Mouse (Mus musculus): ENCODE data around the gene Syna. TPM values are rescaled to one million over a fixed set of nuclear protein-coding genes. Genes with fewer than 3 reads are reported as not detected.

Gene Syna
- polyA plus RNA-seq, 1 experiment from 2014 or later, result not detected

DNA sequence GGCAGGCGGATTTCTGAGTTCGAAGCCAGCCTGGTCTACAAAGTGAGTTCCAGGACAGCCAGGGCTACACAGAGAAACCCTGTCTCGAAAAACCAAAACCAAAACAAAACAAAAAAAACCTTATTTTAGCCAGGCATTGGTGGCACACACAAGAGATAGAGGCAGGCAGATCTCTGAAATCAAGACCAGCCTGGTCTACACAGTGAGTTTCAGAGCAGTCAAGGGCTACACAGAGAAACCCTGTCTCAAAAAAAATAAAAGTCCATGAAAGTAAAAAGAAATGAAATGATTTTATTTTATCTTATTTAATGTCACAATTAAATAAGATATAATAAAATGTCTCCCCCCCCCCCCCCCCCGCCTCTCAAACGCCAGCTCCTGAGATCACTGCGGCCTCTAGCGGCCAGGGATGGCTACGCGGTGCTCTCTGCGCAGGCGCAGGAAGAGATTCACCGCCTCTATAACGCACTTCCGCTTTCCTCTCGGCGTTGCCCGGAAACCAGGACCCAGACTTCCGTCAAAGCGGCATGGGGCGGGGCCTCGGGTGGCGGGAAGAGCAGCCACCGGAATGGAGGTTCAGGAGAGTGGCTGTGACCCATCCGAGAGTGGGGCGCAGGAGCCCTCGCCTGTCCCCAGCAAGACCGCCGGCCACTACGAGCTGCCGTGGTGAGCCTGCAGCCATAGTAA lies 22.4 kb upstream of the Syna start:
- Histone ChIP-seq H3K4me1 (replicated peaks) (peaks cover 12% of the 10 kb centered on the region), H3K27ac (0 out of 2 replicates have a peak overlapping the region, but pooled peaks have one; percentile 62), H3K4me3 (replicated peaks) (peak overlapping the region; percentile 89), H3K27me3 (no peaks in the 10 kb centered on the region), H3K4me2 (peak overlapping the region; percentile 90), H3K36me3 (peaks cover 20% of the 10 kb centered on the region), H3K9me3 (no peaks in the 10 kb centered on the region), H3K9ac (replicated peaks) (peak overlapping the region; percentile 81)
- 8% methylated on average over 29 of the region's 30 CpGs for WGBS
- ATAC-seq (ENCODE audit: insufficient number of reproducible peaks, insufficient read depth, low FRiP score, low TSS enrichment, low read depth), result peak; percentile 82

DNA sequence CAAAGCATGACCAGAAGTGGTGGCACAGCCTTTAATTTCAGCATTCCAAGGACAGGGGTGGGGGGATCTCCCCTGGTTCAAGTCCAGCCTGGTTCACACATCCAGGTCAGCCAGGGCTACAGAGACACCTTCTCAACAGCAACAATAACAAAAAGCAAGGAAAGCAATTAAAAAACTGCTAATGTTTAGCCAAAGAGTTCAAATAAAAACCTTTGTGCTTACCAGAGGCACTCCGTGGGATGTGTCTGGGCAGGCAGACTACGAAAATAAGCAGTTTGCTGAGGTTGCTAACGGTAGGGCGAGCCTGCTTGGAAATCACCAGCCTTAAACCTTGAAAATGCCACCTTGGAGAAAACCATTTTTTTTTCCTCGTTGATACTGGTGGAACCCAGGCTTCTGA lies 21.2 kb upstream of the Syna start, which contains the start of gene Rfc2:
Rfc2 (plus strand) TSS at position 221 of the 400 bp plus-strand sequence.
- 77% methylated on average over 5 of the region's 5 CpGs for WGBS
- H3K9ac ChIP-seq (replicated peaks), result no peak within 1 kb of the TSS; the same call in 1 of the 2 replicates
- ATAC-seq (ENCODE audit: insufficient number of reproducible peaks, insufficient read depth, low FRiP score, low TSS enrichment, low read depth), result no peak
- no peak within 1 kb of the TSS for H3K27ac ChIP-seq
- H3K9me3 ChIP-seq, result no peaks in the 10 kb centered on the region
- no peak within 1 kb of the TSS for H3K4me2 ChIP-seq
- H3K27me3 ChIP-seq, result no peaks in the 10 kb centered on the region
- peaks cover 12% of the 10 kb centered on the region for H3K4me1 ChIP-seq (replicated peaks)
- H3K36me3 ChIP-seq, result peaks cover 9% of the 10 kb centered on the region; the same call in 1 of the 2 replicates
- H3K4me3 ChIP-seq (replicated peaks), result no peak within 1 kb of the TSS

DNA sequence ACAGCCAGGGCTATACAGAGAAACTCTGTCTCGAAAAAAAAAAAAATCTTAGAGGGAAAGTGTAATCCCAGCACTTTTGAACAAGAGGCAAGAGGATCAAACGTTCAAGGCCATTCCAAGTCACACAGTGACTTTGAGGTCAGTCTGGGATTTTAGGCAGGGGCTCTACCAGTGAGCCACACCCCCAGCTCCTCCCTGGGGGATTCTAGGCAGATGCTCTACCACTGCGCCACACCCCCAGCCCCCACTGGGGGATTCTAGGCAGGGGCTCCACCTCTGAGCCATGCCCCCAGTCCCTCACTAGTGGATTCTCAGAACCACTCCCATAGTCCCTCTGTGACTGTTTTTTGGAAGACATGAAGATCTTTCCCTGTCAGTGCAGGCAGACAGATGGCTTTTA lies 19.2 kb upstream of the Syna start:
- 60% methylated on average over 3 of the region's 3 CpGs for WGBS
- Histone ChIP-seq H3K4me1 (replicated peaks) (peaks cover 12% of the 10 kb centered on the region), H3K27me3 (no peaks in the 10 kb centered on the region), H3K9me3 (no peaks in the 10 kb centered on the region), H3K9ac (replicated peaks) (no peak overlapping the region), H3K4me3 (replicated peaks) (no peak overlapping the region), H3K27ac (no peak overlapping the region), H3K36me3 (no peaks in the 10 kb centered on the region), H3K4me2 (no peak overlapping the region)
- no peak for ATAC-seq (ENCODE audit: insufficient number of reproducible peaks, insufficient read depth, low FRiP score, low TSS enrichment, low read depth)

DNA sequence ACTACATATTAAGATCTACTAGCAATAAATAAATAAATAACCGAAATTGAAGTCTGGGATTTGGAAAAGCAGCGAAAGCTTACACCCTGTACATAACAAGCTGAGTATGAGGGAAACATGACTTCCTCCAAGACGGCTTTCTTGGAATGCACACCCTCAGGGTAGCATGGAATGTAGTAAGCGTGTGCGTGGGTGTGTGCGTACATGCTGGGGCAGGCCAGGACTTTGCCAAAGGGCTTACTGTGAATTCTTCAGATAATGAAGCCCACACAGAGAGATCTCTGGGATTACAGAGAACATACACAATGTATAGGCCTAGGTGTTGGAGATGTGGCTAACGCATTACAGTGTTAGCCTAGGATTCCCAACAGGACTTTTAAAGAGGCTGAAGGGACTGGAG lies 17.6 kb upstream of the Syna start:
- ATAC-seq (ENCODE audit: insufficient number of reproducible peaks, insufficient read depth, low FRiP score, low TSS enrichment, low read depth), result no peak
- 83% methylated on average over 7 of the region's 7 CpGs for WGBS
- no peaks in the 10 kb centered on the region for H3K9me3 ChIP-seq
- H3K4me1 ChIP-seq (replicated peaks), result peaks cover 6% of the 10 kb centered on the region
- H3K27me3 ChIP-seq, result no peaks in the 10 kb centered on the region
- H3K4me2 ChIP-seq, result no peak overlapping the region
- H3K9ac ChIP-seq (replicated peaks), result no peak overlapping the region
- no peaks in the 10 kb centered on the region for H3K36me3 ChIP-seq
- no peak overlapping the region for H3K4me3 ChIP-seq (replicated peaks)
- no peak overlapping the region for H3K27ac ChIP-seq

DNA sequence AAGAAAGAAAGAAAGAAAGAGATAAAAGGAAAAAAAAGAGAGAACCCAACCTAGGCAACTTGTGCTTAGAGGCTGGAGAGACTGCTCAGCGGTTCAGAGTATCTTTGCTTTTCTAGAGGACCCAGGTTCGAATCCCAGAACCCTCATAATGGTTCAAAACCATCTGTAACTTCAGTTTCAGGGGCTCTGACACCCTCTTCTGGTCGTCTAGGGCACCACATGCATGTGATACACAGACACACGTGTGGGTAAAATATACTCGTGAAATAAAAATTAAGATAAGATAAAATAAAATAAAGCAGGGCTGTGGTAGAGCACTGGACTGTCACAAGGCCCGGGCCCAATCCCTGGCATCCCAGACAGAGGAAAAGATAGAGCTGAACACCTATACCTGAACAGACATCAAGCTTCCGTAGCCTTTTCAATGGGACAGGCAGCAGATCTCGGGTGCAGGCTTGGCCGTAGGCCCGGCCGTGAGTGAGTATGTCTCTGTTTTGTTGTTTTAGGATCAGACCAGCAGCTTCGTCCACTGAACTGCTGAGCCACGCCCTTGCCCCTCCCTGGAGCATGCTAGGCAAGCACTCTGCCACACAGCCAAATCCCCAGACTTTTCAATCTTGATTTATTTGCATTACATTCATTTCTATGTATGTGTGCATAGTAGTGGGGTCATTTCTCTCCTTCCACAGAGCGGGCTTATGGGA lies 16.7 kb upstream of the Syna start:
- no peak overlapping the region for H3K4me2 ChIP-seq
- peaks cover 10% of the 10 kb centered on the region for H3K4me1 ChIP-seq (replicated peaks)
- 80% methylated on average over 14 of the region's 14 CpGs for WGBS
- no peak overlapping the region for H3K27ac ChIP-seq
- H3K27me3 ChIP-seq, result no peaks in the 10 kb centered on the region
- ATAC-seq (ENCODE audit: insufficient number of reproducible peaks, insufficient read depth, low FRiP score, low TSS enrichment, low read depth), result no peak
- H3K9me3 ChIP-seq, result no peaks in the 10 kb centered on the region
- no peak overlapping the region for H3K4me3 ChIP-seq (replicated peaks)
- no peak overlapping the region for H3K9ac ChIP-seq (replicated peaks)
- H3K36me3 ChIP-seq, result no peaks in the 10 kb centered on the region

DNA sequence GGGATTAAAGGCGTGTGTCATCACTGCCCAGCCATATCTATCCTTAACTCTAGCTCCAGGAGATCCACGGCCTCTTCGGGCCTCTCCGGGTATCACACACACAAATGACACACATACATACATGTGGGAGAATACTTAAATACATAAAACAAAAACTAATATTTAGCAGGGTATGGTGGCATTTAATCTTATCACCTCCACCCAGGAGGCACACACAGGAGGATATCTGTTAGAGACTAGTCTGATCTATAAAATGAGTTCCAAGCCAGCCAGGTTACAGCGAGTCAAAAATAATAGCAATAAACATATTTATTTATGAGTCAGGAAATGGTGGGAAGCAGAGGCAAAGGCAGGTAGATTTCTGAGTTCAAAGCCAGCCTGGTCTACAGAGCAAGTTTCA lies 15.9 kb upstream of the Syna start:
- no peaks in the 10 kb centered on the region for H3K9me3 ChIP-seq
- no peak for ATAC-seq (ENCODE audit: insufficient number of reproducible peaks, insufficient read depth, low FRiP score, low TSS enrichment, low read depth)

DNA sequence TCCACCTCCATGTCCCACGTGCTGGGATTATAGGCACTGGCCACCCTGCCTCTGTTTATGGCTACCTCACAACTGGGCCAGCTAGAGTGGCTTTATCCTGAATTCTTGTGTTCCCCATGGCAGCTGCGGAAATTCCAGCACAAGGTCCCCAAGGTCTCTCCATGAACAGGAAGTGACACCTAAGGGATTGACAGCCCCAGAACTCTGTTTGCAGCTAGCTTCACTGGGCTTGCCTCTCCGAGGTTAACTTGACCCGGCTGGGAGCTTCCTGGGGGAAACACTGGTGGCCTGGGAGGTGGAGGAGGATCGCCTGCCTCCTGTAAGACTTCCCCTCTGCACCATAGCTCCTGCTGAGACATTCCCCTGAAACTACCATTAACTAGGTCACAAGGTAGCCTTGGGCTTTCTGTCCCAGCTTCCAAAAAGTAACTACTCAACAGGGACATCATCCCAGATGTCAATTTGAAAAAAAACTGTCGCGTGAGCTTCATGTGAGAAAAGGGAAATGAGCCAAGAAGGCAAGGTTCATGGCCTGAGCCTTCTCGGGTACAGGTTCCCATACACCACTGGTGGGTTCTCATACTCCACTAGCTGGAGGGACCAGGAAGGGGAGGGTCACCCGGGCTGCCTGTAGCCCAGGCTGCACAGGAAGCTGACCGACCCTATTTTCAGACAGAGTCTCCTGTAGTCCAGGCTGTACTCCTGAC lies 12.7 kb upstream of the Syna start:
- Histone ChIP-seq H3K4me3 (replicated peaks) (peak overlapping the region; percentile 43), H3K9me3 (no peaks in the 10 kb centered on the region), H3K36me3 (no peaks in the 10 kb centered on the region), H3K27me3 (no peaks in the 10 kb centered on the region), H3K27ac (peak overlapping the region; percentile 84), H3K9ac (replicated peaks) (peak overlapping the region; percentile 40), H3K4me1 (replicated peaks) (peaks cover 20% of the 10 kb centered on the region), H3K4me2 (peak overlapping the region; percentile 67)
- no peak for ATAC-seq (ENCODE audit: insufficient number of reproducible peaks, insufficient read depth, low FRiP score, low TSS enrichment, low read depth)
- 32% methylated on average over 10 of the region's 10 CpGs for WGBS

More for the DNA sequence above, 15.9 kb upstream of the Syna start:
- Histone ChIP-seq H3K4me3 (replicated peaks) (no peak overlapping the region), H3K4me2 (no peak overlapping the region), H3K27ac (no peak overlapping the region), H3K9ac (replicated peaks) (no peak overlapping the region), H3K36me3 (no peaks in the 10 kb centered on the region), H3K27me3 (no peaks in the 10 kb centered on the region), H3K4me1 (replicated peaks) (peaks cover 10% of the 10 kb centered on the region)
- WGBS, result 96% methylated on average over 5 of the region's 5 CpGs

DNA sequence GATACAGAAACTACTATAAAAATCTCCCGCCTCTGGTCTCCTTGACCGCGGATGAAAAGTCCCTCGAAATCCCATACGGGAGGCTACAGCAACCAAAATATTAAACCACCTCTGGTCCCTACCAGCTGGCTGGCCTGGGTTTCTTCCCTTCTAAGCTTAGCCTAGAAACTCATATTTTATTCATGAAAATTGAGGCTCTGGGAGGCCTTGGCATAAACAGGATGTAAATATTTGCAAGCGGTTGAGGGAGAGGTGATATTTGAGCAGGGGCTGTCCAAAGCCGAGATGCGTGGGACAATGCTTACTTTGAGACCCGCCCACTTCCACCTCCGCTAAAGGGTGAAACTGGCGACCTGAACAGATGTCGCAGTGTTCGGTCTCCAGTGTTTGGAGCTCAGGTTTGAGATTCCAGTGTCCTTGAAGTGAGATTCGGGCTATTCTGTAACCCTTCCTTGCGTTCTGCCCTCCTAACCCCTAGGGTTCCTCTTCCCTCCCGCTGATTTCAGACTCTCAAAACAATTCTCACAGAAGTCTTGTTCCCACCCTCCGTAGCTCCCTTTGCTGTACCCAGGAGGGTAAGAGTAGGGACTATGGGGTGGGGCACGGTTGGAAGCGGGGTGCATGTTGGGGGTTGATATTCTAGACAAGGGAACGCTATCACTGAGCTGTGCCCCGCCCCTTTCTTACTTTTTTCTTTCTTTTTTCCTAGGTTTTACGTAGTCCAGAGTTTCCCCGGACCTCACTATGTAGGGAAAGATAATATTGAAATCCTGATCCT lies 11.9 kb upstream of the Syna start:
- Histone ChIP-seq H3K36me3 (no peaks in the 10 kb centered on the region), H3K4me3 (replicated peaks) (peak overlapping the region; percentile 43), H3K9me3 (no peaks in the 10 kb centered on the region), H3K9ac (replicated peaks) (peak overlapping the region; percentile 40), H3K27me3 (no peaks in the 10 kb centered on the region), H3K4me1 (replicated peaks) (peaks cover 20% of the 10 kb centered on the region), H3K27ac (peak overlapping the region; percentile 84), H3K4me2 (peak overlapping the region; percentile 67)
- ATAC-seq (ENCODE audit: insufficient number of reproducible peaks, insufficient read depth, low FRiP score, low TSS enrichment, low read depth), result peak; percentile 53
- under 1% methylated on average over 23 of the region's 23 CpGs for WGBS

DNA sequence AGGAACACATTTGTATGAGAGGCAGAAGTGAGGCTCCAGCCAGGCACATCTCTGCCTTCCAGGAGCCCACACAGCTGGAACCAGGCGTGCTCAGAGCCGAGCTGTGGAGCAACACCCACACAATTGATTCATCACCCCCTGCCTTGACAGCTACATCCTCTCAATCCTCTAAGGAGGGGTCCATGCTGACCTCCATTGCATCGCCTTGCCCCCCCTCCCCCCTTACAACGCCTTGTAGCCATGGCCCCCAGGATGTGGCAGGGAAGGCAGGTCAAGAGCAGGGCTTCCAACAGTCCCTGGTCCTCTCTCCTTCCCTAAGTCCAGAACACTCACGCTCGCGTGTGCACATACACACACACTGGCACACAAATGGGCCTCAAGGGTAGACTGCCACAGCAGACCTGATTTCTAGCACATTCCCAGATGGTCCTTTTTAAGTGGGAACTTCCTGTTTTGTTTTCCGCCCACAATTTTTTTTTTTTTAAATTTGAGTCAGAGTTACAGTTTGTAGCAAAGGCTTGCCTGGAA lies 9.1 kb upstream of the Syna start:
- peak overlapping the region; percentile 58; the same call in 1 of the 2 replicates for H3K27ac ChIP-seq
- no peaks in the 10 kb centered on the region for H3K9me3 ChIP-seq
- 47% methylated on average over 8 of the region's 8 CpGs for WGBS
- no peak overlapping the region for H3K4me2 ChIP-seq
- ATAC-seq (ENCODE audit: insufficient number of reproducible peaks, insufficient read depth, low FRiP score, low TSS enrichment, low read depth), result no peak
- no peak overlapping the region for H3K4me3 ChIP-seq (replicated peaks)
- peaks cover 20% of the 10 kb centered on the region for H3K4me1 ChIP-seq (replicated peaks)
- no peak overlapping the region for H3K9ac ChIP-seq (replicated peaks)
- no peaks in the 10 kb centered on the region for H3K36me3 ChIP-seq
- no peaks in the 10 kb centered on the region for H3K27me3 ChIP-seq

DNA sequence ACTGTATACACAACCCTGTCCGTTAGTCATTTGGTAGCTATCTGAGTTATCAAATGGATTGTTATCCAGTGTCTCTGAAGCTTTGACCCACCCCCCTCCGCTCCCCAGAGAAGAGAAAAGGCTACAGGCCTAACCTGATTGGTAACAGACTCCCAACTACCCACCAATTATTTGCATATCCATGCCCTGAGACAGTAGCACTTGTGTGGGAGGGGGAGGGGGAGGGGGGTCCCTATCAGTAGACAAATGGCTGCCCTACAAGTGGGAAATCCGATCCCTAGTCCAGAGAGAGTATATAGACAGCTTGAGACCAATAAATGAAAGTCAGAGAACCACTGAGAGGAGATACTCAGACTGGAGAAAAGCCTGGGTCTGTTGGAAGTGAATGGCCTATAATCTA lies 8.1 kb upstream of the Syna start:
- Histone ChIP-seq H3K36me3 (no peaks in the 10 kb centered on the region), H3K9me3 (no peaks in the 10 kb centered on the region), H3K4me1 (replicated peaks) (peaks cover 20% of the 10 kb centered on the region), H3K9ac (replicated peaks) (no peak overlapping the region), H3K27me3 (no peaks in the 10 kb centered on the region), H3K4me2 (no peak overlapping the region), H3K27ac (peak overlapping the region; percentile 46; the same call in 1 of the 2 replicates), H3K4me3 (replicated peaks) (no peak overlapping the region)
- WGBS, result 69% methylated on average over 3 of the region's 3 CpGs
- ATAC-seq (ENCODE audit: insufficient number of reproducible peaks, insufficient read depth, low FRiP score, low TSS enrichment, low read depth), result no peak

Data from limb, embryonic 12.5 days (tissue).